Mouse (Mus musculus) limb, embryonic 10.5 days (tissue): ENCODE measurements around the gene Fut8. TPM values are rescaled to one million over a fixed set of nuclear protein-coding genes. Genes with fewer than 3 reads are reported as not detected.

Experiments used
- DNase-seq: peaks from one replicate; pipeline ENCODE4 v3.0.0-alpha.2; 2017; ENCODE audit warnings: low spot score
- H3K27ac ChIP-seq: fragments of 300-500 bp; sonication (generic); 2 replicates; pipeline ENCODE4 v1.5.1; 2016; ENCODE audit warnings: mild to moderate bottlenecking
- H3K27me3 ChIP-seq: fragments of 300-500 bp; sonication (generic); 2 replicates; pipeline ENCODE4 v1.6.1; 2016; ENCODE audit warnings: low read depth, mild to moderate bottlenecking; ENCODE audit not compliant: poor library complexity, severe bottlenecking
- H3K36me3 ChIP-seq: fragments of 300-500 bp; sonication (generic); 2 replicates; pipeline ENCODE4 v1.6.1; 2016; ENCODE audit warnings: mild to moderate bottlenecking, moderate library complexity
- H3K4me1 ChIP-seq: fragments of 300-500 bp; sonication (generic); 2 replicates; pipeline ENCODE4 v1.6.1; 2016
- H3K4me3 ChIP-seq: fragments of 300-500 bp; sonication (generic); 2 replicates; pipeline ENCODE4 v1.5.1; 2016; ENCODE audit warnings: mild to moderate bottlenecking, moderate library complexity
- H3K9me3 ChIP-seq: fragments of 300-500 bp; sonication (generic); replicated peaks from 2 replicates; pipeline ENCODE4 v1.6.1; 2016; ENCODE audit warnings: mild to moderate bottlenecking
- WGBS: fragments of 180-500 bp; shearing (Covaris S2); methylation state at CpG from one replicate; pipeline ENCODE4 v1.1.7; 2016; 5-methylcytosine and 5-hydroxymethylcytosine counted together
- polyA plus RNA-seq: library from polyadenylated mRNA; unstranded; fragments of >200 nt; fragmentation: Nextera tagmentation; extraction: Ambion mirVana; gene quantifications from 2 replicates; pipeline ENCODE4 v1.2.1, GENCODE M21; 2016

Fut8 gene
- polyA plus RNA-seq, 1 experiment from 2014 or later = 21.1 TPM

GRCm38 (mm10) chr12:77206852-77207251 lies 31.1 kb upstream of the Fut8 start:
- H3K27ac ChIP-seq = no peak overlapping the region
- no peaks in the 10 kb centered on the region for H3K36me3 ChIP-seq
- WGBS = 89% methylated on average over 5 of the region's 5 CpGs
- no peaks in the 10 kb centered on the region for H3K27me3 ChIP-seq
- H3K9me3 ChIP-seq = no peaks in the 10 kb centered on the region
- no peaks in the 10 kb centered on the region for H3K4me1 ChIP-seq
- no peak overlapping the region for H3K4me3 ChIP-seq
- DNase-seq = no peak

GRCm38 (mm10) chr12:77208056-77208455 lies 29.9 kb upstream of the Fut8 start:
- no peaks in the 10 kb centered on the region for H3K36me3 ChIP-seq
- H3K4me3 ChIP-seq = no peak overlapping the region
- no peak for DNase-seq
- no peaks in the 10 kb centered on the region for H3K27me3 ChIP-seq
- WGBS = 95% methylated on average over 2 of the region's 2 CpGs
- no peak overlapping the region for H3K27ac ChIP-seq
- H3K9me3 ChIP-seq = no peaks in the 10 kb centered on the region
- no peaks in the 10 kb centered on the region for H3K4me1 ChIP-seq

- 83% methylated on average over 5 of the region's 5 CpGs for WGBS
- H3K9me3 ChIP-seq = no peaks in the 10 kb centered on the region
- no peak for DNase-seq
- H3K27ac ChIP-seq = no peak overlapping the region
- no peaks in the 10 kb centered on the region for H3K36me3 ChIP-seq
- no peak overlapping the region for H3K4me3 ChIP-seq
- no peaks in the 10 kb centered on the region for H3K27me3 ChIP-seq
- H3K4me1 ChIP-seq = no peaks in the 10 kb centered on the region
Measured at GRCm38 (mm10) chr12:77208576-77209180, 29.2 kb upstream of the Fut8 start.

GRCm38 (mm10) chr12:77211695-77212208 lies 26.2 kb upstream of the Fut8 start:
- H3K36me3 ChIP-seq = no peaks in the 10 kb centered on the region
- DNase-seq = no peak
- H3K27ac ChIP-seq = no peak overlapping the region
- H3K4me3 ChIP-seq = no peak overlapping the region
- no peaks in the 10 kb centered on the region for H3K27me3 ChIP-seq
- no peaks in the 10 kb centered on the region for H3K4me1 ChIP-seq
- H3K9me3 ChIP-seq = no peaks in the 10 kb centered on the region
- 91% methylated on average over 7 of the region's 7 CpGs for WGBS

- H3K36me3 ChIP-seq = no peaks in the 10 kb centered on the region
- H3K27me3 ChIP-seq = no peaks in the 10 kb centered on the region
- H3K4me1 ChIP-seq = no peaks in the 10 kb centered on the region
- no peak overlapping the region for H3K4me3 ChIP-seq
- 84% methylated on average over 6 of the region's 6 CpGs for WGBS
- H3K9me3 ChIP-seq = no peaks in the 10 kb centered on the region
- no peak overlapping the region for H3K27ac ChIP-seq
- DNase-seq = no peak
Measured at GRCm38 (mm10) chr12:77213896-77214564, 23.9 kb upstream of the Fut8 start.

- no peak for DNase-seq
- H3K27me3 ChIP-seq = no peaks in the 10 kb centered on the region
- no peaks in the 10 kb centered on the region for H3K9me3 ChIP-seq
- H3K27ac ChIP-seq = no peak overlapping the region
- no peaks in the 10 kb centered on the region for H3K36me3 ChIP-seq
- no peak overlapping the region for H3K4me3 ChIP-seq
- WGBS = 97% methylated on average over 3 of the region's 3 CpGs
- H3K4me1 ChIP-seq = no peaks in the 10 kb centered on the region
Measured at GRCm38 (mm10) chr12:77214565-77214909, 23.4 kb upstream of the Fut8 start.

- Histone ChIP-seq H3K9me3 (no peaks in the 10 kb centered on the region), H3K27ac (no peak overlapping the region), H3K4me1 (no peaks in the 10 kb centered on the region), H3K4me3 (no peak overlapping the region), H3K36me3 (no peaks in the 10 kb centered on the region), H3K27me3 (no peaks in the 10 kb centered on the region)
- DNase-seq = no peak
- WGBS = 81% methylated on average over 11 of the region's 11 CpGs
Measured at GRCm38 (mm10) chr12:77216511-77217192, 21.3 kb upstream of the Fut8 start.

GRCm38 (mm10) chr12:77220616-77221015 lies 17.3 kb upstream of the Fut8 start:
- WGBS = 81% methylated on average over 5 of the region's 5 CpGs
- DNase-seq = no peak
- no peaks in the 10 kb centered on the region for H3K36me3 ChIP-seq
- H3K9me3 ChIP-seq = no peaks in the 10 kb centered on the region
- H3K4me3 ChIP-seq = no peak overlapping the region
- no peaks in the 10 kb centered on the region for H3K4me1 ChIP-seq
- H3K27me3 ChIP-seq = no peaks in the 10 kb centered on the region
- H3K27ac ChIP-seq = no peak overlapping the region

- H3K4me1 ChIP-seq = no peaks in the 10 kb centered on the region
- WGBS = 89% methylated on average over 6 of the region's 6 CpGs
- no peaks in the 10 kb centered on the region for H3K9me3 ChIP-seq
- no peaks in the 10 kb centered on the region for H3K36me3 ChIP-seq
- H3K27me3 ChIP-seq = no peaks in the 10 kb centered on the region
- H3K27ac ChIP-seq = no peak overlapping the region
- H3K4me3 ChIP-seq = no peak overlapping the region
- DNase-seq = no peak
Measured at GRCm38 (mm10) chr12:77222272-77222874, 15.6 kb upstream of the Fut8 start.

GRCm38 (mm10) chr12:77223595-77223994 lies 14.3 kb upstream of the Fut8 start:
- Histone ChIP-seq H3K9me3 (no peaks in the 10 kb centered on the region), H3K27me3 (no peaks in the 10 kb centered on the region), H3K4me1 (no peaks in the 10 kb centered on the region), H3K27ac (no peak overlapping the region), H3K4me3 (no peak overlapping the region), H3K36me3 (no peaks in the 10 kb centered on the region)
- no peak for DNase-seq
- WGBS = 93% methylated on average over 3 of the region's 3 CpGs

- Histone ChIP-seq H3K4me1 (no peaks in the 10 kb centered on the region), H3K27ac (no peak overlapping the region), H3K9me3 (no peaks in the 10 kb centered on the region), H3K4me3 (no peak overlapping the region), H3K27me3 (no peaks in the 10 kb centered on the region), H3K36me3 (no peaks in the 10 kb centered on the region)
- no peak for DNase-seq
- 94% methylated on average over 4 of the region's 4 CpGs for whole genome bisulfite sequencing
Measured at GRCm38 (mm10) chr12:77224121-77224520, 13.8 kb upstream of the Fut8 start.

- DNase-seq = no peak
- no peaks in the 10 kb centered on the region for H3K9me3 ChIP-seq
- WGBS = 80% methylated on average over 4 of the region's 4 CpGs
- H3K27me3 ChIP-seq = no peaks in the 10 kb centered on the region
- no peaks in the 10 kb centered on the region for H3K36me3 ChIP-seq
- no peak overlapping the region for H3K4me3 ChIP-seq
- no peak overlapping the region for H3K27ac ChIP-seq
- H3K4me1 ChIP-seq = no peaks in the 10 kb centered on the region
Measured at GRCm38 (mm10) chr12:77224891-77225290, 13.0 kb upstream of the Fut8 start.

- Histone ChIP-seq H3K27ac (no peak overlapping the region), H3K4me1 (no peaks in the 10 kb centered on the region), H3K9me3 (no peaks in the 10 kb centered on the region), H3K4me3 (no peak overlapping the region), H3K36me3 (no peaks in the 10 kb centered on the region), H3K27me3 (no peaks in the 10 kb centered on the region)
- 85% methylated on average over 3 of the region's 3 CpGs for WGBS
- no peak for DNase-seq
Measured at GRCm38 (mm10) chr12:77225727-77226126, 12.2 kb upstream of the Fut8 start.
